Comparison of ENCODE assay signal across 10 mouse cellular contexts in genomic region chrX:94990903-94991302, GRCm38 (mm10). TPM values are rescaled to one million over a fixed set of nuclear protein-coding genes. Genes with fewer than 3 reads are reported as not detected.
DNase-seq lines count a peak whose midpoint lies in the region; ATAC-seq and TF ChIP-seq lines count a peak whose summit lies in the region.
"Had no signal": no experiment of that assay in that cellular context is flagged by ENCODE, and none has a peak within 500 bp of the region (broad histone marks: within the 10 kb centered on the region; RNA-seq: fewer than 3 reads in every experiment).

No protein-coding gene starts in this region.

- H3K9ac ChIP-seq in heart, embryonic 16.5 days (ENCODE audit: low read length): peak overlapping the region; percentile 72
- H3K9ac ChIP-seq in embryonic facial prominence, embryonic 13.5 days: no peak overlapping the region; the same call in 1 of the 2 replicates
- no peak overlapping the region for H3K9ac ChIP-seq in intestine, embryonic 16.5 days (ENCODE audit: low read depth, low read length)
- H3K9ac ChIP-seq in midbrain, postnatal 0 days (replicated peaks; ENCODE audit: low read length, poor library complexity, severe bottlenecking): no peak overlapping the region

- DNase-seq in heart, postnatal 36 days: no peak
- DNase-seq in midbrain, postnatal 0 days (ENCODE audit: low spot score): no peak
- DNase-seq in natural killer cell, adult 2 months (ENCODE audit: low spot score in 2 of 2): no peak
- DNase-seq in frontal cortex, postnatal 25 days (ENCODE audit: low spot score in 2 of 2): no peak
- DNase-seq in gastrocnemius, postnatal 10 days: no peak
- DNase-seq: adrenal gland, adult 8-10 months had no signal

- ATAC-seq in heart, embryonic 16.5 days (replicated peaks; ENCODE audit: extremely low read depth, insufficient read depth, low FRiP score): 0 out of 2 replicates have a peak, but pooled peaks have one; percentile 14
- no peak for ATAC-seq in embryonic facial prominence, embryonic 13.5 days (ENCODE audit: insufficient number of reproducible peaks, insufficient read depth, low FRiP score, low TSS enrichment, low read depth)
- peak; percentile 33; the same call in 1 of the 2 replicates for ATAC-seq in intestine, embryonic 16.5 days
- no peak for ATAC-seq in midbrain, postnatal 0 days (ENCODE audit: low FRiP score)
- ATAC-seq: CD4-positive, CD25-positive, alpha-beta regulatory T cell, adult 4 months had no signal

- TF ChIP-seq CTCF in midbrain, postnatal 0 days (IDR thresholded peaks at IDR 0.05): no peak

- no peak overlapping the region; the same call in 1 of the 2 replicates for H3K4me3 ChIP-seq in heart, embryonic 16.5 days (ENCODE audit: low read length)
- 0 out of 2 replicates have a peak overlapping the region, but pooled peaks have one; percentile 36 for H3K4me3 ChIP-seq in embryonic facial prominence, embryonic 13.5 days
- H3K4me3 ChIP-seq in intestine, embryonic 16.5 days (ENCODE audit: low read length): peak overlapping the region; percentile 40; the same call in 1 of the 2 replicates
- H3K4me3 ChIP-seq in midbrain, postnatal 0 days (ENCODE audit: low read depth, low read length): peak overlapping the region; percentile 37

- no peaks in the 10 kb centered on the region for H3K27me3 ChIP-seq in heart, embryonic 16.5 days (ENCODE audit: control insufficient read depth, insufficient read depth, low read length)
- H3K27me3 ChIP-seq in embryonic facial prominence, embryonic 13.5 days: peaks cover 20% of the 10 kb centered on the region
- no peaks in the 10 kb centered on the region for H3K27me3 ChIP-seq in intestine, embryonic 16.5 days (replicated peaks; ENCODE audit: control insufficient read depth, insufficient read depth, low read length)
- no peaks in the 10 kb centered on the region; the same call in 1 of the 2 replicates for H3K27me3 ChIP-seq in midbrain, postnatal 0 days (ENCODE audit: insufficient read depth, low read length)

- peak overlapping the region; percentile 67 for H3K4me2 ChIP-seq in heart, embryonic 16.5 days (ENCODE audit: low read depth, low read length)
- peak overlapping the region; percentile 58 for H3K4me2 ChIP-seq in embryonic facial prominence, embryonic 13.5 days
- H3K4me2 ChIP-seq in intestine, embryonic 16.5 days (ENCODE audit: low read depth, low read length): peak overlapping the region; percentile 56
- peak overlapping the region; percentile 56 for H3K4me2 ChIP-seq in midbrain, postnatal 0 days (ENCODE audit: low read depth, low read length, poor library complexity, severe bottlenecking)

- intact Hi-C loops in heart, postnatal 36 days (cut with DNase I): no loop called here

- H3K27ac ChIP-seq in heart, embryonic 16.5 days (ENCODE audit: low read length): no peak overlapping the region
- H3K27ac ChIP-seq in embryonic facial prominence, embryonic 13.5 days: no peak overlapping the region
- H3K27ac ChIP-seq in intestine, embryonic 16.5 days (ENCODE audit: low read length): no peak overlapping the region
- H3K27ac ChIP-seq in midbrain, postnatal 0 days (ENCODE audit: low read depth, low read length): no peak overlapping the region

- WGBS in heart, embryonic 16.5 days: 48% methylated on average over 2 of the region's 2 CpGs
- WGBS in embryonic facial prominence, embryonic 13.5 days: 65% methylated on average over 2 of the region's 2 CpGs
- WGBS in intestine, embryonic 16.5 days: 61% methylated on average over 2 of the region's 2 CpGs
- WGBS in midbrain, postnatal 0 days: 71% methylated on average over 2 of the region's 2 CpGs

- H3K9me3 ChIP-seq in heart, embryonic 16.5 days (replicated peaks; ENCODE audit: control insufficient read depth, low read length): no peaks in the 10 kb centered on the region
- no peaks in the 10 kb centered on the region for H3K9me3 ChIP-seq in embryonic facial prominence, embryonic 13.5 days
- no peaks in the 10 kb centered on the region for H3K9me3 ChIP-seq in intestine, embryonic 16.5 days (ENCODE audit: control insufficient read depth, low read length)
- no peaks in the 10 kb centered on the region for H3K9me3 ChIP-seq in midbrain, postnatal 0 days (ENCODE audit: low read length)

- H3K4me1 ChIP-seq in heart, embryonic 16.5 days (ENCODE audit: control insufficient read depth, insufficient read depth, low read length): no peaks in the 10 kb centered on the region
- H3K4me1 ChIP-seq in embryonic facial prominence, embryonic 13.5 days: no peaks in the 10 kb centered on the region
- H3K4me1 ChIP-seq in intestine, embryonic 16.5 days (ENCODE audit: control insufficient read depth, insufficient read depth, low read length): no peaks in the 10 kb centered on the region
- H3K4me1 ChIP-seq in midbrain, postnatal 0 days (ENCODE audit: insufficient read depth, low read length): no peaks in the 10 kb centered on the region

- no peaks in the 10 kb centered on the region for H3K36me3 ChIP-seq in heart, embryonic 16.5 days (ENCODE audit: control insufficient read depth, insufficient read depth)
- H3K36me3 ChIP-seq in embryonic facial prominence, embryonic 13.5 days: no peaks in the 10 kb centered on the region
- H3K36me3 ChIP-seq in intestine, embryonic 16.5 days (ENCODE audit: control insufficient read depth, insufficient read depth, low read length): no peaks in the 10 kb centered on the region
- no peaks in the 10 kb centered on the region for H3K36me3 ChIP-seq in midbrain, postnatal 0 days (ENCODE audit: insufficient read depth, low read length)

RNA-seq across cellular contexts. Expression of gene Spin4, which starts 35.6 kb away (rescaled TPM):
- 3.2 and 3.3 TPM in 2 replicates for polyA plus RNA-seq in heart, embryonic 16.5 days (2015; fragmentation: Nextera tagmentation; extraction: Ambion mirVana)
- total RNA-seq in heart, postnatal 36 days (2021): 1 to 10 TPM; 1.3 to 1.4 TPM
- polyA plus RNA-seq in embryonic facial prominence, embryonic 13.5 days (2015; fragmentation: Nextera tagmentation; extraction: Ambion mirVana): 11.1 and 12.8 TPM in 2 replicates
- 4.5 and 4.9 TPM in 2 replicates for polyA plus RNA-seq in intestine, embryonic 16.5 days (2015; fragmentation: Nextera tagmentation; extraction: Ambion mirVana)
- total RNA-seq in midbrain, postnatal 0 days (2014; rRNA removed): 3.7 and 5.5 TPM in 2 replicates
- 2.7 and 3.0 TPM in 2 replicates for polyA plus RNA-seq in midbrain, postnatal 0 days (2015; fragmentation: Nextera tagmentation; extraction: Ambion mirVana)
- 1 to 10 TPM; 2.0 to 2.6 TPM for total RNA-seq in gastrocnemius, postnatal 10 days (2021)

Comparison
In these comparisons a context has a peak if more than half of its experiments do, and no peak if none do; other contexts are left out.
1. ATAC-seq: peak in heart, embryonic 16.5 days (single experiment) and intestine, embryonic 16.5 days (single experiment); none in embryonic facial prominence, embryonic 13.5 days (single experiment) and midbrain, postnatal 0 days (single experiment).
2. Peak in every context shown above with its lines, with median percentiles within 50 percentile points of each other: H3K4me2 ChIP-seq.